Mouse (Mus musculus): ENCODE measurements at regions not wholly inside any gene's neighbourhood (a gene's known extent, or its start where the extent isn't known, plus 50 kb on each side); places are given as distances from the start of the nearest gene placed in this dataset.

- H3K4me1 ChIP-seq (ENCODE audit: control insufficient read depth, insufficient read depth, low read length), result peaks cover 16% of the 10 kb centered on the region
- H3K27ac ChIP-seq (ENCODE audit: insufficient read depth, low read depth, low read length), result no peak overlapping the region
- peak overlapping the region; percentile 33 for H3K4me3 ChIP-seq (ENCODE audit: insufficient read depth, low read depth, low read length)
- TF ChIP-seq POLR2A (IDR thresholded peaks at IDR 0.05; ENCODE audit: insufficient read depth, low read depth, low read length) (no peak), CTCF (IDR thresholded peaks at IDR 0.05; ENCODE audit: insufficient read depth, low read depth, low read length) (no peak)
- 3% methylated on average over 21 of the region's 21 CpGs for WGBS
Measured at GRCm38 (mm10) chr2:160451481-160452238, 84.8 kb upstream of the Mafb start.

DNA sequence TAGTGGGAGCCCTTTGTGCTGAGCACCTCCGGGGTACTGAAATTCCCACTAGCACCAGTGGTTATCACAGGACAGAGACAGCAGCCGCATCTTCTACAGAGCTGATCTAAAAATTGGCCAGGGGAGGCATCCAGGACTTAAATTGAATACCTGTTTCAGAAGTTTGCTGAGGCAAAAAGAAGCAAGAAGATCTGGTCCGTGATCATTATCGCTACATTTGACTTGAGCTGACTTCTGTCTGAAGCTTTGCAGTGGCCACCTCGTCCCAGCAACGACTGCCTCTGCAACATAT, 85.3 kb upstream of the Mafb start:
- H3K27ac ChIP-seq (ENCODE audit: insufficient read depth, low read depth, low read length), result no peak overlapping the region
- H3K4me1 ChIP-seq (ENCODE audit: control insufficient read depth, insufficient read depth, low read length), result peaks cover 18% of the 10 kb centered on the region
- H3K4me3 ChIP-seq (ENCODE audit: insufficient read depth, low read depth, low read length), result no peak overlapping the region
- no peak for TF ChIP-seq POLR2A (IDR thresholded peaks at IDR 0.05; ENCODE audit: insufficient read depth, low read depth, low read length)
- no peak for TF ChIP-seq CTCF (IDR thresholded peaks at IDR 0.05; ENCODE audit: insufficient read depth, low read depth, low read length)
- WGBS, result 37% methylated on average over 6 of the region's 6 CpGs

- Histone ChIP-seq H3K4me1 (ENCODE audit: control insufficient read depth, insufficient read depth, low read length) (peaks cover 18% of the 10 kb centered on the region), H3K27ac (ENCODE audit: insufficient read depth, low read depth, low read length) (no peak overlapping the region), H3K4me3 (ENCODE audit: insufficient read depth, low read depth, low read length) (no peak overlapping the region)
- TF ChIP-seq CTCF (IDR thresholded peaks at IDR 0.05; ENCODE audit: insufficient read depth, low read depth, low read length), result no peak
- TF ChIP-seq POLR2A (IDR thresholded peaks at IDR 0.05; ENCODE audit: insufficient read depth, low read depth, low read length), result no peak
- 71% methylated on average over 6 of the region's 6 CpGs for WGBS
Measured at GRCm38 (mm10) chr2:160452730-160453129, 85.9 kb upstream of the Mafb start.

DNA sequence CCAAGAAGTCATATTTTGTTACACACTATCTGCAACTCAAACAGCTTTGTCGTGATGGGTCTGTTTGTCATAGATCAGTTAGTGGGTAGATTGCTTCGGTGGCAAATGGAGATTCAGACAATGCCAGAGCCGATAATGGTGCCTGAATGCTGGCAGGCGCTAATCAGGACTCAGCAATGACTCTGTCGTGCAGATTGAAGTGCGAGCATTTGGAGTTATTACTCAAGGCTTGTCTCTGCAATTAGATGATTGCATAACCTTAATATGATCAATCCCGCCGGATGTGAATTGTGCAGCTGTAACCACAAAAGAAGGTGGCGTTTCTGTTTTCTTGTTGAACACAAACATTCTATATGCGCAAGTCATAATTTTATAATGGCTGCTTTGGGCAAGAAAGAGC, 88.8 kb upstream of the Mafb start:
- no peak overlapping the region for H3K4me3 ChIP-seq (ENCODE audit: insufficient read depth, low read depth, low read length)
- H3K4me1 ChIP-seq (ENCODE audit: control insufficient read depth, insufficient read depth, low read length), result peaks cover 17% of the 10 kb centered on the region
- WGBS, result 69% methylated on average over 10 of the region's 10 CpGs
- H3K27ac ChIP-seq (ENCODE audit: insufficient read depth, low read depth, low read length), result no peak overlapping the region
- no peak for TF ChIP-seq POLR2A (IDR thresholded peaks at IDR 0.05; ENCODE audit: insufficient read depth, low read depth, low read length)
- no peak for TF ChIP-seq CTCF (IDR thresholded peaks at IDR 0.05; ENCODE audit: insufficient read depth, low read depth, low read length)

DNA sequence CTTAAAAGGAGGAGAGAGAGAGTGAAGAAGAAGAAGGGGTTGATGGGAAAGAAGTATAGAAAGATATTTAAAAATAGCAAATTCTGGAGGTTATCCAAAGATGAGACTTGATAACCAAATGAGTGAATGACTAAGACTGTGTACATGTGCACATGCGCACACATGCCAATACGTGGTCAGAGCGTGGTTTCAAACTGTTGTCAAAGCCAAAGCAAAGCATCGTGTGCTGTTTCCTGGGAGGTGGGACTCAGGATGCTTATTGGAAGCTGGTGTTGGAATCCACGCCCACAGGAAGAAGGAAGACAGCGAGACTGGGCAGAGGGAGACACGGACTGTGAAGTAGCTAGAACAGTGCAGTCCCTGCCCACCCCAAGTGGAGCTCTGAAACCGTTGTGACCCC, 89.8 kb upstream of the Mafb start:
- Histone ChIP-seq H3K27ac (ENCODE audit: insufficient read depth, low read depth, low read length) (no peak overlapping the region), H3K4me3 (ENCODE audit: insufficient read depth, low read depth, low read length) (no peak overlapping the region), H3K4me1 (ENCODE audit: control insufficient read depth, insufficient read depth, low read length) (peaks cover 7% of the 10 kb centered on the region)
- TF ChIP-seq CTCF (IDR thresholded peaks at IDR 0.05; ENCODE audit: insufficient read depth, low read depth, low read length) (no peak), POLR2A (IDR thresholded peaks at IDR 0.05; ENCODE audit: insufficient read depth, low read depth, low read length) (no peak)
- WGBS, result 86% methylated on average over 8 of the region's 8 CpGs

DNA sequence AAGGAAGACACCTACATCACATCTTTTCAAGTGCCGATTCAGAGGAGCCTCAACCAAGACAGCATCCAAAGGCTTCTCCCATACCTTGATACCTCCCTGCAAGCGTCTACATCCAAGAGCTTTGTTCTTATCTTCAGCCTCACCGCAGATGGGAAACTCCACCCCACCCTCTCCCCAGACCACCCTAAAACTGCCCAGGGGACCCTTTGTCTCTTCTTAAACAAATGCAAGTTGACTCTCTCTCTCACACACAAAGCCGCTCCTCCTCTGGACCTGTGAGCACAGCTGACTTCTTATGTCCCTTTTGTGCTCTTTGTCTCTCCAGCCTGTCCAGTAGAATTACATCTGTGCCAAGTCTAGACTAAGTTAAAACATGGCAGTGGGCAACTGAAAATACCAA, 104.7 kb upstream of the Mafb start:
- Histone ChIP-seq H3K4me3 (ENCODE audit: insufficient read depth, low read depth, low read length) (no peak overlapping the region), H3K27ac (ENCODE audit: insufficient read depth, low read depth, low read length) (no peak overlapping the region), H3K4me1 (ENCODE audit: control insufficient read depth, insufficient read depth, low read length) (no peaks in the 10 kb centered on the region)
- no peak for TF ChIP-seq CTCF (IDR thresholded peaks at IDR 0.05; ENCODE audit: insufficient read depth, low read depth, low read length)
- no peak for TF ChIP-seq POLR2A (IDR thresholded peaks at IDR 0.05; ENCODE audit: insufficient read depth, low read depth, low read length)
- WGBS, result 79% methylated on average over 4 of the region's 4 CpGs

GRCm38 (mm10) chr2:160476181-160476580, 109.3 kb upstream of the Mafb start:
- 94% methylated on average over 3 of the region's 3 CpGs for WGBS
- H3K27ac ChIP-seq (ENCODE audit: insufficient read depth, low read depth, low read length), result no peak overlapping the region
- H3K4me3 ChIP-seq (ENCODE audit: insufficient read depth, low read depth, low read length), result no peak overlapping the region
- no peaks in the 10 kb centered on the region for H3K4me1 ChIP-seq (ENCODE audit: control insufficient read depth, insufficient read depth, low read length)
- TF ChIP-seq CTCF (IDR thresholded peaks at IDR 0.05; ENCODE audit: insufficient read depth, low read depth, low read length), result no peak
- TF ChIP-seq POLR2A (IDR thresholded peaks at IDR 0.05; ENCODE audit: insufficient read depth, low read depth, low read length), result no peak

- no peak overlapping the region for H3K4me3 ChIP-seq (ENCODE audit: insufficient read depth, low read depth, low read length)
- no peaks in the 10 kb centered on the region for H3K4me1 ChIP-seq (ENCODE audit: control insufficient read depth, insufficient read depth, low read length)
- 64% methylated on average over 7 of the region's 7 CpGs for WGBS
- TF ChIP-seq CTCF (IDR thresholded peaks at IDR 0.05; ENCODE audit: insufficient read depth, low read depth, low read length), result no peak
- no peak for TF ChIP-seq POLR2A (IDR thresholded peaks at IDR 0.05; ENCODE audit: insufficient read depth, low read depth, low read length)
- H3K27ac ChIP-seq (ENCODE audit: insufficient read depth, low read depth, low read length), result no peak overlapping the region
Measured at GRCm38 (mm10) chr2:160479240-160479639, 112.4 kb upstream of the Mafb start.

- TF ChIP-seq POLR2A (IDR thresholded peaks at IDR 0.05; ENCODE audit: insufficient read depth, low read depth, low read length) (no peak), CTCF (IDR thresholded peaks at IDR 0.05; ENCODE audit: insufficient read depth, low read depth, low read length) (no peak)
- H3K27ac ChIP-seq (ENCODE audit: insufficient read depth, low read depth, low read length), result no peak overlapping the region
- no peak overlapping the region for H3K4me3 ChIP-seq (ENCODE audit: insufficient read depth, low read depth, low read length)
- no peaks in the 10 kb centered on the region for H3K4me1 ChIP-seq (ENCODE audit: control insufficient read depth, insufficient read depth, low read length)
- 75% methylated on average over 5 of the region's 5 CpGs for WGBS
Measured at GRCm38 (mm10) chr2:160485097-160485496, 118.2 kb upstream of the Mafb start.

DNA sequence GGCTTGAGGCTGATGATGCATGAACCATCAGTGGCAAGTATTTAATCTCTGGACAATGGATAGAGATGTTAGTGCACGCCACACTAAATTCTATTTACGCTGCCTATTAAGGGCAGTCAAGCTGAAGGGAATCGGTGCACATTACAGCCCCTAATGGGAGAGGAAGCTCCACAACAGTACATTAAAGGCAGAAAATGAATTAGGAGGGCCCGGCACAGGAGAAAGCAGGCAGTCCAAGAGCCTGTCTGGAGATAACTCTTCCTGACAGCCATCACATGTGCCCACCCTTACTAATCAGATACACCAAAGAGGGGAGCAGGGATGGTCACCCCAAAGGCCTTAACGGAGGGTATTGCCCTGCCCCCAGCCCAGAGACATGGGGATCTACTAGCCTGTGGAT, 118.7 kb upstream of the Mafb start:
- TF ChIP-seq POLR2A (IDR thresholded peaks at IDR 0.05; ENCODE audit: insufficient read depth, low read depth, low read length) (no peak), CTCF (IDR thresholded peaks at IDR 0.05; ENCODE audit: insufficient read depth, low read depth, low read length) (no peak)
- H3K4me3 ChIP-seq (ENCODE audit: insufficient read depth, low read depth, low read length), result no peak overlapping the region
- H3K27ac ChIP-seq (ENCODE audit: insufficient read depth, low read depth, low read length), result no peak overlapping the region
- no peaks in the 10 kb centered on the region for H3K4me1 ChIP-seq (ENCODE audit: control insufficient read depth, insufficient read depth, low read length)
- WGBS, result 58% methylated on average over 5 of the region's 5 CpGs

Data from olfactory bulb, adult 2 months (tissue).